Mouse (Mus musculus) CH12.LX (cell line): Measurements from ENCODE around the gene Them7.

Source experiments
- CTCF ChIP-seq, 2 experiments: IDR thresholded peaks in 1 of 2; conservative IDR thresholded peaks in 1 of 2; 2 replicates each; pipeline ENCODE4 v1.5.1; 2011 to 2012; ENCODE audit warnings: low read depth in 2 of 2, low read length in 2 of 2, improper control_type of control experiment in 1 of 2, inconsistent platforms in 1 of 2, mild to moderate bottlenecking in 1 of 2, moderate library complexity in 1 of 2
- E2F4 ChIP-seq: IDR thresholded peaks from 2 replicates; pipeline ENCODE4 v1.6.1; 2011; ENCODE audit warnings: low read depth, low read length, improper control_type of control experiment; ENCODE audit not compliant: insufficient replicate concordance
- HCFC1 ChIP-seq: IDR thresholded peaks from 2 replicates; pipeline ENCODE4 v1.6.1; 2012; ENCODE audit warnings: low read depth, mild to moderate bottlenecking, inconsistent platforms, low read length, improper control_type of control experiment
- MAZ ChIP-seq: IDR thresholded peaks from 2 replicates; pipeline ENCODE4 v1.6.1; 2012; ENCODE audit warnings: low read depth, mild to moderate bottlenecking, inconsistent platforms, low read length, improper control_type of control experiment, moderate library complexity
- MEF2A ChIP-seq: IDR thresholded peaks from 2 replicates; pipeline ENCODE4 v1.6.1; 2014; ENCODE audit warnings: low read depth, mild to moderate bottlenecking, inconsistent platforms, low read length, improper control_type of control experiment, borderline replicate concordance
- PAX5 ChIP-seq: IDR thresholded peaks from 2 replicates; pipeline ENCODE4 v1.6.1; 2012; ENCODE audit warnings: low read length, inconsistent platforms, mixed read lengths
- POLR2A ChIP-seq: IDR thresholded peaks from 2 replicates; pipeline ENCODE4 v1.6.1; 2011; ENCODE audit warnings: low read depth, mild to moderate bottlenecking, improper control_type of control experiment, low read length
- POLR2AphosphoS2 ChIP-seq: IDR thresholded peaks from 2 replicates; pipeline ENCODE4 v1.6.1; 2011; ENCODE audit warnings: low read depth, low read length, improper control_type of control experiment
- RAD21 ChIP-seq: IDR thresholded peaks from 2 replicates; pipeline ENCODE4 v1.6.1; 2011; ENCODE audit warnings: low read depth, mild to moderate bottlenecking, low read length, improper control_type of control experiment, moderate library complexity
- RCOR1 ChIP-seq: conservative IDR thresholded peaks from 2 replicates; pipeline ENCODE4 v1.6.1; 2012; ENCODE audit warnings: low read depth, mild to moderate bottlenecking, inconsistent platforms, low read length, improper control_type of control experiment
- SIN3A ChIP-seq: IDR thresholded peaks from 2 replicates; pipeline ENCODE4 v1.6.1; 2012; ENCODE audit warnings: low read length, improper control_type of control experiment, inconsistent platforms
- USF1 ChIP-seq: IDR thresholded peaks from 2 replicates; pipeline ENCODE4 v1.6.1; 2014; ENCODE audit warnings: low read depth, mild to moderate bottlenecking, inconsistent platforms, low read length, improper control_type of control experiment
- ZKSCAN1 ChIP-seq: IDR thresholded peaks from 2 replicates; pipeline ENCODE4 v1.6.1; 2012; ENCODE audit warnings: low read depth, inconsistent platforms, low read length, improper control_type of control experiment, borderline replicate concordance
- ZNF384 ChIP-seq: IDR thresholded peaks from 2 replicates; pipeline ENCODE4 v1.6.1; 2012; ENCODE audit warnings: low read depth, low read length, improper control_type of control experiment, inconsistent platforms

- no peak for TF ChIP-seq SIN3A
- TF ChIP-seq CTCF (conservative IDR thresholded peaks at IDR 0.05 in 1 of 2, IDR thresholded peaks at IDR 0.05 in 1 of 2; ENCODE audit: low read depth in 2 of 2, low read length in 2 of 2) = no peak
- no peak for TF ChIP-seq RAD21
- no peak for TF ChIP-seq POLR2A
- TF ChIP-seq E2F4 = no peak
- no peak for TF ChIP-seq USF1
- TF ChIP-seq RCOR1 = no peak
- no peak for TF ChIP-seq HCFC1
- no peak for TF ChIP-seq ZNF384
- TF ChIP-seq MAZ = no peak
- no peak for TF ChIP-seq MEF2A
- TF ChIP-seq PAX5 = no peak
- TF ChIP-seq POLR2AphosphoS2 = no peak
- no peak for TF ChIP-seq ZKSCAN1
Measured at GRCm38 (mm10) chr2:105402180-105402579, 178.1 kb downstream of the Them7 start.
